Comparison of ENCODE assay signal across 3 mouse cellular contexts in genomic region chr9:77376561-77376960, GRCm38 (mm10). TPM values are rescaled to one million over a fixed set of nuclear protein-coding genes. Genes with fewer than 3 reads are reported as not detected.
"Had no signal": no experiment of that assay in that cellular context is flagged by ENCODE, and none has a peak within 500 bp of the region (broad histone marks: within the 10 kb centered on the region; RNA-seq: fewer than 3 reads in every experiment).

No protein-coding gene starts in this region.

- DNase-seq: kidney, adult 11 months had no signal

RNA-seq across cellular contexts. Expression of gene Mlip, which starts 23.8 kb away (rescaled TPM):
- total RNA-seq: hematopoietic stem cell, adult 5-6 weeks; liver, adult 2 months had no signal
